24 mouse cellular contexts compared by ENCODE assay signal in genomic region chr13:30932972-30933371, GRCm38 (mm10). TPM values are rescaled to one million over a fixed set of nuclear protein-coding genes. Genes with fewer than 3 reads are reported as not detected.
DNase-seq lines count a peak whose midpoint lies in the region; ATAC-seq and TF ChIP-seq lines count a peak whose summit lies in the region.
"Had no signal": no experiment of that assay in that cellular context is flagged by ENCODE, and none has a peak within 500 bp of the region (broad histone marks: within the 10 kb centered on the region; RNA-seq: fewer than 3 reads in every experiment).

No protein-coding gene starts in this region.

- no peak for TF ChIP-seq CTCF in gastrocnemius, adult 2 months (IDR thresholded peaks at IDR 0.05)

- H3K27ac ChIP-seq in gastrocnemius, adult 2 months: peak overlapping the region; percentile 43
- H3K27ac ChIP-seq: embryonic facial prominence, embryonic 10.5 days; heart, embryonic 15.5 days; kidney, postnatal 0 days; liver, embryonic 12.5 days; midbrain, embryonic 13.5 days had no signal

- peak; percentile 93 for ATAC-seq in activated CD4-positive, CD25-positive, alpha-beta regulatory T cell, adult 4 months
- ATAC-seq in megakaryocyte progenitor cell, adult 5-6 weeks (replicated peaks; ENCODE audit: poor library complexity): 0 out of 2 replicates have a peak, but pooled peaks have one; percentile 18
- ATAC-seq: intestine, postnatal 0 days; liver, embryonic 12.5 days; midbrain, embryonic 13.5 days had no signal

- H3K4me3 ChIP-seq in gastrocnemius, adult 2 months: 0 out of 2 replicates have a peak overlapping the region, but pooled peaks have one; percentile 10
- H3K4me3 ChIP-seq: embryonic facial prominence, embryonic 10.5 days; erythroblast, embryonic 14.5 days; heart, embryonic 15.5 days; liver, embryonic 12.5 days; midbrain, embryonic 13.5 days had no signal

- intact Hi-C loops in gastrocnemius, adult 2 months (cut with DNase I): no loop called here

- DNase-seq in gastrocnemius, adult 2 months: no peak
- no peak for DNase-seq in gastrocnemius, adult 8-10 months (ENCODE audit: low spot score in 2 of 2)
- peak; percentile 23 for DNase-seq in 3T3-L1 (ENCODE audit: low read depth, low spot score)
- no peak for DNase-seq in kidney, postnatal 36 days
- DNase-seq in ovary, postnatal 36 days (ENCODE audit: low spot score): no peak
- DNase-seq in Muller cell, postnatal 12 days (ENCODE audit: inconsistent ontology term): no peak
- DNase-seq: adrenal gland, postnatal 36 days; cerebellum, adult 9-11 months; layer of hippocampus, adult 9-11 months; lung, postnatal 10 days had no signal

RNA-seq across cellular contexts. Expression of gene Hus1b, which starts 14.6 kb away (rescaled TPM):
- total RNA-seq in gastrocnemius, adult 2 months (2021): under 1 TPM in 1 of 2 experiments, not detected in 1; 0.28 TPM
- total RNA-seq in gastrocnemius, adult 8-10 months (2022): under 1 TPM in 1 of 4 experiments, not detected in 3; 0.32 TPM
- not detected for polyA plus RNA-seq in activated CD4-positive, CD25-positive, alpha-beta regulatory T cell, adult 4 months (2017; shearing (Covaris generic))
- total RNA-seq in megakaryocyte progenitor cell, adult 5-6 weeks (2015): 1.1 and 1.4 TPM in 2 replicates
- total RNA-seq in megakaryocyte progenitor cell, adult 5-6 weeks (2017): 0.62 and 1.0 TPM in 2 replicates
- polyA plus RNA-seq: erythroblast, embryonic 14.5 days; G1E; heart, embryonic 15.5 days; hindbrain, embryonic 11.5 days; intestine, postnatal 0 days; midbrain, embryonic 13.5 days; neural tube, embryonic 11.5 days had no signal

RNA-seq across cellular contexts. Expression of gene Exoc2, which starts 40.9 kb away (rescaled TPM):
- 10 to 100 TPM; 14.2 to 15.1 TPM for total RNA-seq in gastrocnemius, adult 2 months (2021)
- 10 to 100 TPM; 13.9 to 17.2 (median 14.5) TPM for total RNA-seq in gastrocnemius, adult 8-10 months (2022)
- polyA plus RNA-seq in activated CD4-positive, CD25-positive, alpha-beta regulatory T cell, adult 4 months (2017; shearing (Covaris generic)): 10 to 100 TPM; 71.5 to 76.1 TPM
- 43.8 and 47.6 TPM in 2 replicates for total RNA-seq in megakaryocyte progenitor cell, adult 5-6 weeks (2015)
- total RNA-seq in megakaryocyte progenitor cell, adult 5-6 weeks (2017): 32.5 and 50.5 TPM in 2 replicates

RNA-seq across cellular contexts. Expression of gene Gm5447, which starts 41.0 kb away (rescaled TPM):
- total RNA-seq in gastrocnemius, adult 2 months (2021): not detected
- total RNA-seq in gastrocnemius, adult 8-10 months (2022): under 1 TPM in 1 of 4 experiments, not detected in 3; 0.27 TPM
- under 1 TPM in 1 of 2 experiments, not detected in 1; 0.19 TPM for polyA plus RNA-seq in activated CD4-positive, CD25-positive, alpha-beta regulatory T cell, adult 4 months (2017; shearing (Covaris generic))
- 0.22 TPM in 1 of 2 replicates, not detected in the other for total RNA-seq in megakaryocyte progenitor cell, adult 5-6 weeks (2015)
- total RNA-seq in megakaryocyte progenitor cell, adult 5-6 weeks (2017): not detected in 2 replicates
- total RNA-seq: adrenal gland, postnatal 36 days; gastrocnemius, postnatal 4 days; left cerebral cortex, postnatal 25 days had no signal
- polyA plus RNA-seq: erythroblast, embryonic 14.5 days; G1E; hindbrain, embryonic 11.5 days; intestine, postnatal 0 days; liver, embryonic 12.5 days; neural tube, embryonic 11.5 days had no signal
